Mouse (Mus musculus): Measurements from ENCODE around the gene Bmpr1a.
"Not testable (repeated sequence)": the region's sequence is repeated elsewhere in the genome, so short reads cannot be mapped to it uniquely, and the experiment has no call there.

Gene Bmpr1a

DNA sequence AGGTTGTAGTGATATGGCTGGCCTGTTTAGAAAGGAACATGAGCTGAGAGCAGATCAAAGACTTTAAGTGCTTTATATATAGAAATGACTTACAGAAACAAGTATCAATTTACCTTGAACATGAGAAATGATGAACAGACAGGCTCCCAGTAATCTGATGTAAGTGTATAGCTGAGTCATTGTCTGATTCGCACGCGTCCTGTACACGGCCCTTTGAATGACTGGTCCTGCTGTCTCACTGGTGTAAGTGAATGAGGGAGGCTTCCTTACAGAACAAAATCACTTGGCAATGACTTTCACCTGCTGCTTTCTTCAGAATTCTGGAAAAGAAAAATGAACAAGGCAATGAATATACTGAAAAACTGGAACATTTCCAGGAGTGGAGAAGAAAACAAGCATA, 55.5 kb downstream of the Bmpr1a start:
- no peak for DNase-seq

DNA sequence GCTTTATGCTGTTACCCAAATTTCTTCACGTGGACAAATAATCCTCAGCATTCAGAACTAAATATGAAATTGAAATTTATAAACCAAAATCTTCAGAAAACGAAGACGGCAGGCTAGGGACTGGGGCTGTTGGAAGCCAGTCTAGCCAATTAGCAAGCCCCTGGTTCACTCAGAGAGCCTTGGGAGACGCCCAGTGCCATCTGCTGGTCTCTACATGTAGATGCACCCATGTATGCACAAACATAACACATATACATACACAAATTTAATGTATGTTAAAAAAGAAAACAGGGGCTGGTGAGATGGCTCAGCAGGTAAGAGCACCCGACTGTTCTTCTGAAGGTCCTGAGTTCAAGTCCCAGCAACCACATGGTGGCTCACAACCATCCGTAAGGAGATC, 56.5 kb downstream of the Bmpr1a start:
- DNase-seq: no peak

DNA sequence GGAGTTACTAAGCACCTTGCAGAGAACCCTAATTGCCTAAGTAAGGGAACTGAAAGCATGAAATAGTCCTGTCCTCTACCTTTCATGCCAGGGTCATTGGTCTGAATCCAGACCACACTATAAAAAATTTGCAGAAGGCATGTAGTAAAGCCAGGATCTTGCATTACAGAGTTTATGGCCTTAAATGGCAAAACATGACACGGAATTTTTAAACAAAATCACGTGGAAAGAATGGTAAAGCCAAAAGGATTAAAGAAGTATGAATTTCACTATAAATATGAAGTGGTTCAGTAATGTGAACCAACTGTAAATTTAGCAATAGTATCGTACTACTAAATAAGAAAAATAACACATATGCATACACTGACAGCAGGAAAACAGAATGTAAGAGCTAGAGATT, 57.8 kb downstream of the Bmpr1a start:
- DNase-seq: no peak

DNA sequence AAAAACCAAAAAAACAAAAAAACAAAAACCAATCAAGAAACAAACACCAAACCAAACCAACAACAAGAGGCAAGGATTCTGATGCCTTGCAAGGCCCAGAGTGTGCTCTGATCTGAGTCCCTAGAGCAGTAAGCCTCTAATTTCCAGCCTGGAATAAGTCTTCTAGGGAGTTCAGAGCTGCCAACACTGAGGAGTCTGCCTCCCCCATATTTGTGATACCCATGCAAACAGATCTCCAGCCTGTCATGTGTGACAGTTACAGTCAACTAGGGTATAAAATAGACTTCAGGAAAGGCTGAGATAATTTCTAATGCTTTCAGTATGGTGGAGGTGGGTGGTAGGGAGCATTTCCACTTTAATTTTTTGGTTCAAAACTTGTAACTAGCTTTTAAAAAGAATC, 58.2 kb downstream of the Bmpr1a start:
- no peak for DNase-seq

DNA sequence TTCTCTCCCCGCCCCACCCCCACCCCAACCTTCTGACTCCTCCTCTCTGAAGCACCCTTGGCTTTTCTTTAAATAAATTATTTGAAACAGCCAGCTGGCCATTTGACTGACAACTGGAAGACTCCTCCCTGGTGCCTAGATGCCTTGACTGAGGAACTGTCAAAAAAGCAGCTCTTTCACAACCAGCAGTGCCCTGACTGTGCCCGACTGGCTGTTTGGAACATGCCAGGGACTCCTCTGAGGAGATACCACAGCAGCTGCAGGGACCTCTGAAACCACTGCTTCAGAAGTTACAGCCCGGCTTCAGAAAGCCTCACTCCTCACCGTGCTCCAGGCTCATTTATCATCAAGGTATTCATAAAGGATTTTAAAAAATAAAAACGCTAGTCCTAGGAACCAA, 58.8 kb downstream of the Bmpr1a start:
- no peak for DNase-seq

DNA sequence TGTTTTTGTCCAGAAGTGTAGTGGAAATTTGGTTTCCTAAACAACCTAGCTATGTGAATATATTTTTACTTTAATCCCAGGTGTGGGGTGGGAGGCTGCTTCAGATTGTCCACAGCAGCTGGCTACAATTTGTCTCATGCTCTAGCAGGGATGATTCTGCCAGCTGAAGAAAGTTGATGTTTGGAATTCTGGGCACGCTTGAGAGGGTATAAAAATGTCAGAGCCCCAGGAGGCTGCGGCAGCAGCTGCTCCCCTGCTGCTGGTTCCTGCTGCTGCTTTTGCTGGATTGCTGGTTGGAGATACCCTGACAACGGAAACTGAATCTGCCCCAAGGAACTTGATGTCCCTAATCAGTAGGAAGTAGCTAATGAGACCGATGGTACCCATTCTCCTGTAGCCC, 60.6 kb downstream of the Bmpr1a start:
- peak; percentile 9 for DNase-seq

DNA sequence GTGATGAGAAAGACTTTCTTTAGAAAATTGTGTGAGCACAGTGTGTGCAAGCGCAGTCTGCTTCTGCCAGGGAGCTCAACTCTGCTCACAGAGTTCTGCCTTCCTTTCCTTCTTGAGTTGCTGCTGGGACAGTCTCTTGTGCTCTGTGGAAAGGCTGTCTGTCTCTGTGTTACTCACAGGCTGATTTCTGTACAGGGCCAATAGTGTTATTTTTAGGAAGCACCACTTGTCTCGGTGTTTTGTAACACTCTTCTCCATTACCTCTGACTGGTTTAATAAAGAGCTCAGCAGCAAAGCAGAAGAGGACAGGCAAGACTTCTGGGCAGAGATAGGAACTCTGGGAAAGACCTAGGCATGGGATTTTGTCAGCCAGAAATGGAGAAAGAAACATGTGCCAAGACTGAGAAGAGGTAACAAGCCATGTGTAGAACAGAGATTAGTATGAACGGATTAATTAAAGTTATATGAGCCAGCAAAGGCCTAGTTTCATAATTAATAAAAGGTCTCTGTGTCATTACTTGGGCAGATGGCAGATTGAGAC, 62.5 kb downstream of the Bmpr1a start:
- DNase-seq: peak; percentile 16

DNA sequence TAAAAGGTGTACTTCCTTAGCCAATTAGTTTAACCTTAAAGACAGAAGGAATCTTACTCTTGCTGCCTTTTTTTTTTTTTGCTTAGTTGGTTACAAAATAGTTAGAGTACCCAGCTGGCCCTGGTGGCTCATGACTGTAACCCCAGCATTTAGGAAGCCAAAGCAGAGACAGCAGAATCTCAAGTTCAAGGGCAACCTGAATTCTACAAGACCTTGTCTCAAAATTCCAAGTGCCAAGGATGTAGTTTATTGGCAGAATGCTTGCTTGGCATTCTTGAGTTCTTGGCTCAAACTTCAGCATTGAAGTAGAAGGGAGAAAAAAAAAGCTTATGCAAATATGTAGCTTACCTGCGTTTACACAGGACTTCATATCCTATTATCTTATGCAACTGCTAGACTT, 74.1 kb downstream of the Bmpr1a start:
- no peak for DNase-seq

DNA sequence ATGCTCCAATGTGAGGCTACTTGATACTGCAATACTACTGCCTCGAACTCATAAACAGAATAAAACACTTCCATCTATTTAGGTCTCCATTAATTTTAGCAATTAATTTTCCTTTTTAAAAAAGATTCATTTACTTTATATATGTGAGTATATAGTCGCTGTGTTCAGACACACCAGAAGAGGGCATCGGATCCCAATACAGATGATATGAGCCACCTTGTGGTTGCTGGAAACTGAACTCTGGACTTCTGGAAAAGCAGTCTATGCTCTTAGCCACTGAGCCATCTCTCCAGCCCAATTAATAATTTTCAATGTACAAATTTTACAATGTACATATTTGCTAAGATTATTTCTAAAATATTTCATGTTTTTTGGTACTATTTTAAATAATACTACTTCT, 74.9 kb downstream of the Bmpr1a start:
- DNase-seq: no peak

DNA sequence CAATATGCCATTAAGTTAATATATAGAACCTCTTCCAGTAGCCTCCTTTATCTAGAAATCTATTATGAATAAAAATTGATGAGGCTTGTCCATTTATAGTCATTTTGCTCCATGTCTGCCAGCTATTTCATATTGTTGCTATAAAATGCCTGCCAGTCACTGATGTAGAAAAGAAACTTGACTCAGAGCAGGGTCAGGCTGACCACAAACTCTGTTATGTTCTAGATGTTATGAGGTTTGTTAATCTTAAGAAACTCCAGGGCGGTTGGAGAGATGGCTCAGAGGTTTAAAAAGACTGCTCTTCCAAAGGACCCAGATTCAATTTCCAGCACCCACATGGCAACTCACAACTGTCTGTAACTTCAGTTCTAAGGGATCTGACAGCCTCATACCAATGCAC, 82.1 kb downstream of the Bmpr1a start:
- DNase-seq: no peak

DNA sequence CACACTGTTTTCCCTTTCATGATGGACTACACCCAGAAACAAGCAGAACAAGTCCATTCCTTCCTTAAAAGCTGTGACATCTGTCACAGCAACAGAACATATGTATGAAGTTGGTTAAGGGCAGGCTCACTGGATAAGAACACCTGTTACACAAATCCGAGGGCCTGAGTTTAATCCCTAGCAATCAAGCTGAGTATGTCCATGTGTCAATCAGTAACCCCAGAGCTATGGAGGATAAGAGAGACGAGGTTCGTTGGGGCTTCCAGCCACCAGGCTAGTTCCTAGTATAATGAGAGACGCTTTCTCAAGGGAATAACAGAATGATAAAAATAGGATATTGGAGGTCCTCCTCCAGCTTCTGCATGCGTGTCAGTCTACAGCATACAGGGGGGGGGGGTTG, 85.6 kb downstream of the Bmpr1a start:
- DNase-seq: no peak

DNA sequence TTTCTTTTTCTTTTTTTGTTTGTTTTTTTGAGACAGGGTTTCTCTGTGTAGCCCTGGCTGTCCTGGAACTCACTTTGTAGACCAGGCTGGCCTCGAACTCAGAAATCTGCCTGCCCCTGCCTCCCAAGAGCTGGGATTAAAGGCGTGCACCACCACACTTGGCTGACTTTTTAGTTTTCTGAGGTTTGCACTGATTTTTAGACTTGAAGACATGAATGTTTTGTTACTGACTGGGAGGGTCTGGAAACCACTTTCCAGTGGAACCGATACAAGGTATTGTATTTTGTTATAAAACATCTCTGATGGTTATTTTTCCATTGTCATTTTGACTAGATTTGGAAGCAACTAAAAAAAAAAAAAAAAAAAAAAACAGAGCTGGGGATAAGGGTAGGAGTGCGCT, 86.2 kb downstream of the Bmpr1a start:
- DNase-seq: not testable (repeated sequence)

DNA sequence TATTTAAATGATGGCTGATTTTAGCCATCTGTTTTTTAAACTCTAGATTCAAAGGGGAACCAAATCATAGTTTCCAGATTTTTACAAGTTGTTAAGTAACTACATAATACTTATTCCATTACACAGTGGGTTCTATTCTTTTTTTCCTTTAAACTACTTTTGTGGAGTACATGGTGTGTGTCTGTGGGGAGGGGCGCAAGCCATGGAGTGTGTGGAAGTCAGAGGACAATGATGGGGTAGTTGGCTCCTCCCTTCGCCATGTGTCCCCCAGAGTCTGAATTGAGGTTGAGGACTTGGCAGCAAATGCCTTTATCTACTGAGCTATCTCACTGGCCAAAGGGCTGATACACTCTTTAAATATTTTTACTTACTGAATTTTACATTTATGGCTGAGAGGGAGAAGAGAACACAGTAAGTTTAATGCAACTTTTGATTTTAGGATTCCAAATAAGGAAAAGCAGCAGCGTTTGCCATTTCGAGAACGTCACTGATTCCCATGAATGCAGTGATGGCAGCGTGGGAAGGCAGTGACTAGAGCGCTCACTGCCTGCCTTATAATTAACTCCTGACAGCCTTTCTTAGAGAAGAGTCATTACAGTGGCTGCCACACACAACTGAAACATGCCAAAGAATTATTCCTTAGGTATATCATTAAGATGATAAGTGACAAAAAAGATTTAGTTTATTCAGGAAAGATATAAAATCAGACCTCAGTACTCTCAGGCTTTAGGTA, 90.8 kb downstream of the Bmpr1a start:
- no peak for DNase-seq

DNA sequence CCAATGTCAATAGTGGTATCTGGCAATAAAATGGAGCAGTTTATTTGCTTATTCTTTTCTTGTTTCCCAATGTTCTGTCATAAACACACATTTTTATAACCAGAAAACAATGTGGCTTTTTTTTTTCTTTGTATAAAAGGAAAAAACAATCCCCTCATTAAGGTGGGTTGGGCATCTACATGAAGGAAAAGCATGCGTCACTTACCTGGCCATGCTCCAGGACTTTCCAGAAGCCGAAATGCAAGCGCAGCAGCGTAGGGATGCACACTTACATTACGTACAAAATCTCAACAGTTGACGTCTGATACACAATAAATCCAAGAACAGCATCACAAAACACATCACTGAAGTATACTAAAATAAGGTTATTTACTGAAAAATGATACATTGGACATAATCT, 92.4 kb downstream of the Bmpr1a start:
- DNase-seq: no peak

DNA sequence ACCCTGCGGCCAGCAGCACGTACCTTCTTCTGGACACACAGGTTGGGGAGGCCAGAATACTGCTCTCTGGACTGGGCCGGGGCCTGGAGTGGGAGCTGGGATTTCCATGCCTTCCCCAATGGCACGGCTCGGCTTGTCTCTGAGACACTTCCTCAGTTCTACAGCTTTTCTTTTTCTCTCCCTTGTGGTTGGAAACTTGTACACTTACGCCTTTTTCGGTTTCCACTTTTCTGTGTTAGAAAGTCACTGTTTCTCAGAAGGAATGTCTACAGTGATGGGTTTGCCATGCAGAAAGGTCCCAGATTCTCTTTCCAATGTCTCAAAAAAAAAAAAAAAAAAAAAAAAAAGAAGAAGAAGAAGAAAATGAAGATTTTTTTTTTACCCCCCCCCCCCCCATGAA, 99.7 kb downstream of the Bmpr1a start:
- DNase-seq: no peak

DNA sequence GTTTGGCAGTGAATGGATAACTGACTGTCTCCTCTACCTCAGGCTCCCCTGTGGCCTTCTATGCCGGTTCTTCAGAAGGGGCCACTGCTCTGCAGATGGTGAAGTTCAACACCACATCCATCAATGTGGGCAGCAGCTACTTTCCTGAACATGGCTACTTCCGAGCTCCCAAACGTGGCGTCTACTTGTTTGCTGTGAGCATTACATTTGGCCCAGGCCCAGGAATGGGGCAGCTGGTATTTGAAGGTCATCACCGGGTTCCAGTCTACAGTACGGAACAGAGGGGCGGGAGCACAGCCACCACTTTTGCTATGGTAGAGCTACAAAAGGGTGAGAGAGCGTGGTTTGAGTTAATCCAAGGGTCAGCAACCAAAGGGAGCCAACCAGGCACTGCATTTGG, 100.3 kb downstream of the Bmpr1a start:
- DNase-seq: no peak

DNA sequence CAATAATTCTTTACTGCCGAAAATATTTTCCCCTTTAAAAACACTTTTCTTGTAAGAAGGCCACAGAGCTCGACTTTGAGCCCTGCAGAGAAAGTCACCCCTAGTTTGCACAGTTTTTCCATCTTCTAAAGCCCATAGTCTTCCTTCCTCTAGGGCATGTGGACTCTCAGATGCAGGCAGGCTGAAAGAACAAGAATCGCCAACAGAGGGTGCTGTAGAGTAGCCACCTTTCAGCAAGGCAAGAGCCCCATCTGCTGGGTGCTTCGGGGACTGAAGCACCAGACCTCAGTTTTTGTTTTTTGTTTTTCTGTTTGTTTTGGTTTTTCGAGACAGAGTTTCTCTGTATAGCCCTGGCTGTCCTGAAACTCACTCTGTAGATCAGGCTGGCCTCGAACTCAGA, 102.0 kb downstream of the Bmpr1a start:
- DNase-seq: peak; percentile 62

DNA sequence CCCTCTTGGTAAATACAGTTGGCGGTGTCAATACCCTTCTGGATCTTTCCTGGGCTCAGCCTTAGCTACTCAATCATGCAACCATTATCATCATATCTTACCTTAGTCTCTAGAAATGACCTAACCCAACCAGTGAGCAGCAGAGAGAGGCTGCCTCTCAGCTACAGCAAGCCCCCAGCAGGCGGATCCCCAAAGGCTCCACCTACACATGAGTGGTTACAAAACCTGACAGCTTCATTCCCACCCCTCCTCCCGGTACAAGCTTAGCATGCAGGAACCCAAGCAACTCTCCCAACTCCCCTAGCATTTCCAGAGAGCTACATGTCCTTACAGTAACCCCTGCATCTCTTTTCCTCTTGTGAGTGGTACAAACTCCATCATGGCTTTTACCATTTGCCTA, 103.1 kb downstream of the Bmpr1a start:
- no peak for DNase-seq

DNA sequence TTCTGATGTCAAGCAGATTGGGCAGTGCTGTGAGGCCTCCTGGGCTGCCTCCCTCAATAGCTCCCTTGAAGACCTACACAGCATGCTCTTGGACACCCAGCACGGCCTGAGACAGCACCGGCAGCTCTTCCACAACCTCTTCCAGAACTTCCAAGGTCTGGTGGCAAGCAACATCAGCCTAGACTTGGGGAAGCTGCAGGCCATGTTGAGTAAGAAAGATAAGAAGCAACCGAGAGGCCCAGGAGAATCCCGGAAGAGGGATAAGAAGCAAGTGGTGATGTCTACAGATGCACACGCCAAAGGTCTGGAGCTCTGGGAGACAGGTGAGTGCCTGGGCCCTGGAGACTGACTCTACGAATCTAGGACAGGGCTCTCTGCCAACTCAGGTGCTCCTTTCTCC, 103.8 kb downstream of the Bmpr1a start:
- DNase-seq: no peak

DNA sequence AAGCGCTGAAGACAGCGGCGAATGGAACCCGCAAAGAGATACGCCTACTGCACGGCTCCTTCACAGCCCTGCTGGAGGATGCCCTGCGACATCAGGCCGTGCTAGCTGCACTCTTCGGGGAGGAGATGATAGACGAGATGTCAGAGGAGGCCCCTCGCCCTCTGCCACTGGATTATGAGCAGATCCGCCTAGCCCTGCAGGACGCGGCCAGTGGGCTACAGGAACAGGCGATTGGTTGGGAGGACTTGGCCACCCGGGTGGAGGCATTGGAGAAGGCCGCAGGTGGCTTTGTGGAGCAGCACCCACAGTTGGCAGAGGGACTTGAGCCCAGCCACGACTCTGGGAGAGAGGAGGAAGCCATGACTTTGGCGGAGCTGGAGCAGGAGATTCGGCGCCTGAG, 104.2 kb downstream of the Bmpr1a start:
- DNase-seq: no peak

DNA sequence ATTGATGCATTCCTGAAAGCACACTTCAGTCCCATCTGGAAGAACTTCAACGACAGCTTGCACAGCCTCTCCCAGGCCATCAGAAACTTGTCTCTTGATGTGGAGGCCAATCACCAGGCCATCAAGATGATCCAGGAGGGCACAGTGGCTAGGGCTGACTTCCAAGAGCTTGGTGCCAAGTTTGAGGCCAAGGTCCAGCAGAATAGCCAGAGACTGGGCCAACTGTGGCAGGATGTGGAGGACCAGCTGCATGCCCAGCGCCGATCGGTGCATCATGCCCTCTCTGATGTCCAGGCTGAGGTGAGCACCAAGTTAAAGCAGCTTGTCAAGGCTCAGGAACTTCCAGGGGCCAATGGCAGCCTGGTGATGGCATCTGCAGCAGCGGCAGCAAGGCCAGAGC, 105.3 kb downstream of the Bmpr1a start:
- DNase-seq: no peak

DNA sequence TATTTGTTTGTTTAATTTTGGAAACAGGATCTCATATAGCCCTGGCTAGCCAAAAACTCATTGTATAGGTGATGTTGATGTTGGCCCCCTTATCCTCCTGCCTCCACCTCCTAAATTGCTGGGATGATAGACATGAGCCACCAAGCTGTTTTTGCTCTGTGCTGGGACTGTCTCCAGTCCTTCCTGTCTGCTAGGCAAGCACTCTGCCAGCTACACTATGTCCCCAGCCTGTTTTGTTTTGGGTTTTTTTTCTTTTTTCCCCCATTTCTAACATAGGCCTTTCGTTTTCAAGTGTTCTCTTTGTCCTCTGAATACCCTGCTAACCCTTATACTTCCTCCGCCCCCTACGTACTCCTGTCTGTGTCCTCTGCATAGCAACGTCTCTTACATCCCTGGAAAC, 109.8 kb downstream of the Bmpr1a start:
- no peak for DNase-seq

DNA sequence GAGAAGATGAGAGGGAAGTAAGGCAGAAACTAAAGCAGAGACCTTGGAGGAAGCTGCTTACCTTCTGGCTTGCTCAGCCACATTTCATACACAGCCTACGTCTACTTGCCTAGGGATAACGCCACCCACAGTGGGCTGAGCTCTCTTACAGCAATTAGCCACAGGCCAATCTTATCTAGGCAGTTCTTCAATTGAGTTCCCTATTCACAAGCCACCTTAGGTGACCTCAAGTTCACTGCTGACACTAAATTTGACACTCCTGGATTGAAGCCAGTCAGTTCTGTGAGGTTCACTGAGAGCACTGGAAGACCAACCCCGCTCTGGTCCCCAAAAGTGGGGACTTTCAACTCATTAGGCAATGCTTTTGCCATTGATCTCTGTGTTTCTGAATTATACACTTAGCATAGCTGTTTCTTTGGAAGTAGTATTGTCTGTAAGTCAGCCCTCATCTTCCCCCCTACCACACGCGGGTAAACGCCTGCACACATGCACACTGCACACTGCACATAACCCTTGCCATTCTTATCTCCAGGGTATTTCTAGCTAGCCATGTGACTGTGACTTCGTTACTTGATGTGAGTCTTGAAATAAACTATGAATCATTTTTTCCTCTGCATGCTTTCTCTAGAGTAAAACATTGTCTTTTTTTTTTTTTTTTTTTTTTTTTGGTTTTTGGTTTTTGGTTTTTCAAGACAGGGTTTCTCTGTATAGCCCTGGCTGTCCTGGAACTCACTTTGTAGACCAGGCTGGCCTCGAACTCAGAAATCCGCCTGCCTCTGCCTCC, 120.0 kb downstream of the Bmpr1a start:
- no peak for DNase-seq

DNA sequence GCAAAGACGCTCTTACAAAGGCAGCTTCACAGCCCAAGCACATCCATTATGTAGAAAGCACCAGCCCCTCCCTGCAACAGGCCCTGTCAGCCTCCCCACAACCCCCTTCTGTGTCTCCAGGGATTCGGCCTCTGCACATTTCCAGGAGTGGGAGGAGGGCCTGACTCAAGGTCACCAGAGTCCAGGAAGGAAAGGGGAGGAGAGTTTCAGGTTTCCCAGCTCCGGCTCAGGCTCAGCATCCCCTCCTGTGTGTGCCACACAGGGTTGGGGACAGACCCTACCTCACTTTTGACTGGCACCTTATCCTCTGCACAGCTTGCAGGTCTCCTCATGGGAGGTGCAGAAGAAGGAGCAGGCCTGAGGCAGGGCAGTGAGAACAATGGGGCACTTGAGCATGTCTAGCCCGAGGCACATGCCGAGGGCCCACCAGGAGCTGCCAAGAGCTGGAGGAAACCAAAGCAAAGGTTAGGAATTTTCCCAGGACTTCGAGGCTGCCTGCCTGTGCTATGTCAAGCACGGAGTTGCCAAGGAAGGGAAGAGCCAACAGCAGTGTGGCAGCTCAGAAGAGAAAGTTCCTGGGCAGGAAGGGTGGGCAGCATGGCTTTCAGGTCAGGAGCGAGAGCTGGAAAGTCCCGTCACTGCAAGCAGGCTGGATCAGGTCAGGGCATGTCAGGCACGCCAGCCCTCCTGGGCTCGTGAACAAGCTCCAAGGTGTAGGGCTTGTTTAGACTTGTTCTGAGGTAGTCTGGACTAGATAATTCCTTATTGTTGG, 124.4 kb downstream of the Bmpr1a start:
- DNase-seq: no peak

All from layer of hippocampus, adult 9-11 months (tissue).